Mouse (Mus musculus) subcutaneous adipose tissue, adult 2 months (tissue): Measurements from ENCODE around the gene Tssk3. TPM values are rescaled to one million over a fixed set of nuclear protein-coding genes. Genes with fewer than 3 reads are reported as not detected.

Experiments used
- polyA plus RNA-seq: library from polyadenylated mRNA; depleted of rRNA; stranded (reverse); fragments of >200 nt; gene quantifications from 2 replicates; pipeline ENCODE4 v1.2.3, GENCODE M21; 2012; ENCODE audit warnings: low replicate concordance; rRNA removed

Gene Tssk3
- polyA plus RNA-seq = not detected in 2 replicates

GRCm38 (mm10) chr4:129490972-129491880 is at the start of gene Tssk3, which contains the start of gene Fam229a:
Gene Tssk3 (minus strand): TSS chr4:129491022.
Gene Fam229a (plus strand): TSS chr4:129491190.

GRCm38 (mm10) chr4:129513086-129513767 is 22.4 kb upstream of the Tssk3 start, which contains the start of gene Marcksl1:
Gene Marcksl1 (plus strand): TSS chr4:129513581.

GRCm38 (mm10) chr4:129461183-129461960 is 29.4 kb downstream of the Tssk3 start, which contains the start of gene Bsdc1:
Gene Bsdc1 (plus strand): TSS chr4:129461581.

GRCm38 (mm10) chr4:129440340-129441063 is 50.3 kb downstream of the Tssk3 start, which contains the start of gene Zbtb8b:
Gene Zbtb8b (minus strand): TSS chr4:129440853.

Other genes starting within 250 kb of the Tssk3 start
- gene C77080, start 229.6 kb downstream of the Tssk3 start, polyA plus RNA-seq = 7.6 and 26.2 TPM in 2 replicates
- 2.8 and 8.7 TPM in 2 replicates for gene Sync, start 203.4 kb downstream of the Tssk3 start, polyA plus RNA-seq
- gene Rbbp4, start 155.7 kb downstream of the Tssk3 start, polyA plus RNA-seq = 33.2 and 50.9 TPM in 2 replicates
- gene Zbtb8os, start 155.3 kb downstream of the Tssk3 start, polyA plus RNA-seq = 20.9 and 27.8 TPM in 2 replicates
- gene Zbtb8a, start 112.9 kb downstream of the Tssk3 start, polyA plus RNA-seq = 8.4 and 16.5 TPM in 2 replicates
- gene Zbtb8b, start 50.2 kb downstream of the Tssk3 start, polyA plus RNA-seq = 0.04 and 0.50 TPM in 2 replicates
- gene Bsdc1, start 29.4 kb downstream of the Tssk3 start, polyA plus RNA-seq = 25.8 and 29.3 TPM in 2 replicates
- not detected in 2 replicates for gene Fam229a, start 168 bp upstream of the Tssk3 start, polyA plus RNA-seq
- 9.7 and 138 TPM in 2 replicates for gene Marcksl1, start 22.6 kb upstream of the Tssk3 start, polyA plus RNA-seq
- gene Hdac1, start 51.7 kb upstream of the Tssk3 start, polyA plus RNA-seq = 74.8 and 88.0 TPM in 2 replicates
- gene Lck, start 82.6 kb upstream of the Tssk3 start, polyA plus RNA-seq = 3.9 and 14.2 TPM in 2 replicates
- gene Fam167b, start 87.5 kb upstream of the Tssk3 start, polyA plus RNA-seq = 5.5 and 9.6 TPM in 2 replicates
- gene Eif3i, start 109.6 kb upstream of the Tssk3 start, polyA plus RNA-seq = 288 and 471 TPM in 2 replicates
- 175 and 198 TPM in 2 replicates for gene Tmem234, start 109.6 kb upstream of the Tssk3 start, polyA plus RNA-seq
- gene Dcdc2b, start 123.2 kb upstream of the Tssk3 start, polyA plus RNA-seq = 3.5 and 5.3 TPM in 2 replicates
- 42.7 and 47.4 TPM in 2 replicates for gene Iqcc, start 128.1 kb upstream of the Tssk3 start, polyA plus RNA-seq
- 29.9 and 47.1 TPM in 2 replicates for gene Ccdc28b, start 132.9 kb upstream of the Tssk3 start, polyA plus RNA-seq
- gene Txlna, start 150.0 kb upstream of the Tssk3 start, polyA plus RNA-seq = 29.3 and 49.8 TPM in 2 replicates
- gene Kpna6, start 181.7 kb upstream of the Tssk3 start, polyA plus RNA-seq = 45.3 and 52.7 TPM in 2 replicates
- 19.3 and 45.2 TPM in 2 replicates for gene Tmem39b, start 205.8 kb upstream of the Tssk3 start, polyA plus RNA-seq